In the genomic region with DNA sequence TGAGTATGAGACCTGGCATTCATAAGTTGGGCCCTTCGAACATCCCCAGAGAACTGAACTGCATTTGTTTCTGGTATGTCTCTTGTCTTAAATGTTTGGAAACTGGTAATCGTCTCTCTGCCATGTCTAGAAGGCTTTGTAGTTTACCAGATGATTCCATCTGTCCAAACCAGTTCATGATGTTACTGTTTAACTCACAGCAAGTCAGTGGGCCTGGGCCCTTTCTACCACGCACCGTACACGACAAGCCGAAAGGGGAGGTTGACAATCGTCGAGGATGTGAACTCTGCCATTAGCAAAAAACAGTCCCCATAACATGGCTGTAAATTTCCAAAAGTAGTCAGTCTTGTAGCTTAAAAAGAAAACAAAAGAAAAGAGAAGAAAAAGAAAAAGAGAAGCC, we compare ENCODE assay signal across 18 mouse cellular contexts.
"Had no signal": no experiment of that assay in that cellular context is flagged by ENCODE, and none has a peak within 500 bp of the region (broad histone marks: within the 10 kb centered on the region; RNA-seq: fewer than 3 reads in every experiment).

No protein-coding gene starts in this region.

- H3K27ac ChIP-seq: kidney, postnatal 0 days; liver, embryonic 12.5 days; liver, embryonic 15.5 days; lung, embryonic 15.5 days; midbrain, embryonic 10.5 days; midbrain, embryonic 13.5 days; neural tube, embryonic 13.5 days had no signal

- H3K9me3 ChIP-seq: liver, embryonic 12.5 days; liver, embryonic 15.5 days; lung, embryonic 15.5 days; midbrain, embryonic 10.5 days; midbrain, embryonic 13.5 days; neural tube, embryonic 13.5 days had no signal

- H3K36me3 ChIP-seq: liver, embryonic 12.5 days; liver, embryonic 15.5 days; lung, embryonic 15.5 days; midbrain, embryonic 10.5 days; midbrain, embryonic 13.5 days; neural tube, embryonic 13.5 days had no signal

- DNase-seq: layer of hippocampus, postnatal 36 days; liver; lung, adult 18-20 months; lung, postnatal 10 days; lung, postnatal 36 days; thymus, adult 18-20 months; thymus, postnatal 36 days had no signal

- H3K9ac ChIP-seq: liver, embryonic 12.5 days; liver, embryonic 15.5 days; lung, embryonic 15.5 days; midbrain, embryonic 13.5 days; neural tube, embryonic 13.5 days had no signal

- ATAC-seq: intestine, postnatal 0 days; liver, embryonic 12.5 days; midbrain, embryonic 13.5 days; midbrain, embryonic 16.5 days had no signal

- H3K4me2 ChIP-seq: liver, embryonic 12.5 days; liver, embryonic 15.5 days; lung, embryonic 15.5 days; midbrain, embryonic 13.5 days; neural tube, embryonic 13.5 days had no signal

- H3K4me3 ChIP-seq: liver, embryonic 12.5 days; liver, embryonic 15.5 days; lung, embryonic 15.5 days; megakaryocyte, embryonic 14.5 days; midbrain, embryonic 10.5 days; midbrain, embryonic 13.5 days; myocyte; neural tube, embryonic 13.5 days had no signal
